Mouse (Mus musculus) T-helper 1 cell (primary cell): ENCODE data around the gene Fbxo47.
"Not testable (repeated sequence)": the region's sequence is repeated elsewhere in the genome, so short reads cannot be mapped to it uniquely, and the experiment has no call there.

Source experiments
- in situ Hi-C: fragments of 300-600 bp; cut with MboI, MseI; formaldehyde crosslinking; loops from one replicate; pipeline ENCODE4 v1.15.1; 2025; ENCODE audit warnings: high pct_unique_total_duplicates

Fbxo47 gene

DNA sequence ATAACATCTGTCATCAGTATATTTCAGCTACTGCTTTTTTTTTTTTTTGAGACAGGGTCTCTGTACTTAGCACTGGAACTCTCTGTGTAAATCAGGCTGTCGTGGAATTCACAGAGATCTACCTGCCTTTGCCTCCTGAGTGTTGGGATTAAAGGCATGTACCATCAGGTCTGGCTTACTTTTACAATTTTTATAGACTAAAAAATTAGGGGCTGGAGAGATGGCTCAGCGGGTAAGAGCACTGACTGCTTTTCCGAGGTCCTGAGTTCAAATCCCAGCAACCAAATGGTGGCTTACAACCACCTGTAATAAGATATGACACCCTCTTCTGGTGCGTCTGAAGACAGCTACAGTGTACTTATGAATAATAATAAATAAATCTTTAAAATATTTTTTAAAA is 3.6 kb downstream of the Fbxo47 start:
- in situ Hi-C loops = no loop called here

DNA sequence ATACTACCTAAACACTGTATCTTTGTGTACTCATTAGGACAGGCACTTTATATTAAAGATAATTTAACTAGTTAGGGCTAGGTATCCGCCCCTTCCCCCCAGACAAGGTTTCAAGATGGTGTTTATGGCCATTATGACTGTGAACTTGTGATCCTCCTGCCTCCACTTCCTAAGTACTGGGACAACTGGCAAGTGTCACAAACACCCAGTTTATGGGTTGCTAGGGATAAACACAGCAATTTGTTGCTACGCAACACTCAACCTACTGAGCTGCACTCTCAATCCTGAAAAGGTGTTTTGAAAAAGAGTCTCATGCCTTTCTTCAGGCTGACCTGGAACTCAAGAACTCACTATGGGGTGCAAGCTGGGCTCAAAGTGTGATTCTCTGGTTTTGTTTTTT is 6.6 kb downstream of the Fbxo47 start:
- in situ Hi-C loops = no loop called here

GRCm38 (mm10) chr11:97874396-97874795 is 9.6 kb downstream of the Fbxo47 start:
- in situ Hi-C loops = no loop called here

DNA sequence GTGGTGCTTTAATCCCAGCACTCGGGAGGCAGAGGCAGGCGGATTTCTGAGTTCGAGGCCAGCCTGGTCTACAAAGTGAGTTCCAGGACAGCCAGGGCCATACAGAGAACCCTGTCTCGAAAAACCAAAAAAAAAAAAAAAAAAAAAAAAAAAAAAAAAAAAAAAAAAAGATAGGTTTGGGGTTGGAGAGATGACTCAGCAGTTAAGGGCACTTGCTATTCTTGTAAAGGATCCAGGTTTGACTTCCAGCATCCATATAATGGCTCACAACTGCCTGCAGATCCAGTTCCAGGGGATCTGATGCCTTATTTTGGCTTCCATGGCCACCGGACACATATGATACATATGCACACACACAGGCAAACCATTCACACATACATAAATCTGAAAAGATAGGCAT is 11.6 kb downstream of the Fbxo47 start:
- in situ Hi-C loops = not testable (repeated sequence)

DNA sequence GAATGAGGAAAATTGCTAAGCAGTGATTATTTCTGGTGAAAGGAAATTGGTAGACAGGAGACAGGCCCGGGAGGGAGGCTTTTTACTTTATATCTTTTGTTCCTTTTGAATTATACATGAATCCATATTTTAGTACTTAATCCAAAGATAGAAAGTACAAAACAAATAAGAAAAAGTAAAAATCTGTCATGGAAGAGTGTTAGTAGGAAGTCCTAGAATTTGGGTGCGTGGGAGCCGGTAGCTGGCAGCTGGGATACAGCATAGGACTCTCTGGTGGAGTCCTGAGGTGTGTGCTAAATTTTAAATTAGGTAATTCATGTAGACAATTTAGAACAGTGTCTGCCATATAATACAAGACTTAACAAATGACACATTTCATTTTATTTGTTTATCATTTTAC is 16.4 kb downstream of the Fbxo47 start:
- in situ Hi-C loops = no loop called here

GRCm38 (mm10) chr11:97866091-97866888 is 17.7 kb downstream of the Fbxo47 start:
- in situ Hi-C loops = no loop called here

DNA sequence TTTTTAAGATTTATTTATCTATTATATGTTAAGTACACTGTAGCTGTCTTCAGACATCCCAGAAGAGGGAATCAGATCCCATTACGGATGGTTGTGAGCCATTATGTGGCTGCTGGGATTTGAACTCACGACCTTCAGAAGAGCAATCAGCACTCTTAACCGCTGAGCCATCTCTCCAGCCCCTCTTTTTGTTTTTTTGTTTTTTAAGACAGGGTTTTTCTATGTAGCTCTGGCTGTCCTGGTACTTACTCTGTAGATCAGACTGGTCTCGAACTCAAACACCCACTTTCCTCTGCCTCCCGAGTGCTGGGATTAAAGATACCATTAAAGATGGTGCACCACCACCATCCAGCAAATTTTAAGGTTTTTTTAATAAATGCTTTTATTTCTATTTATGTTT is 18.5 kb downstream of the Fbxo47 start:
- in situ Hi-C loops = no loop called here

- in situ Hi-C loops = no loop called here
Measured at GRCm38 (mm10) chr11:97862148-97862547, 21.8 kb downstream of the Fbxo47 start.

DNA sequence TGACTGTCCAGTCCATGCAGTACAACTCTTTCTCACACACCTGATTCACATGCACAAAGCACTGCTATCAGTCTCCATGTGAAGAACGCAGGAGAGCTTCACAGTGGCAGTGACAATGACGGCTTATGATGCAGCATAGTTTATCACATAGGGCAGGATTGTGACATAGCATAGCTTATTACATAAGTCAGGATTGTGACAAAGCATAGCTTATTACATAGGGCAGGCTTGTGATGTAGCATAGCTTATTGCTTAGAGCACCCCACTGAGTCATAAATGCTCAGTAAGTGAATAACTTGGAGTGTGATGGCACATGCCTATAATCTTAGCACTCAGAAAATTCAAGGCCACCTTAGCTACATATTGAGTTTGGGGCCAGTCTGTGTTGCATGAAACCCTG is 28.5 kb downstream of the Fbxo47 start:
- in situ Hi-C loops = no loop called here

DNA sequence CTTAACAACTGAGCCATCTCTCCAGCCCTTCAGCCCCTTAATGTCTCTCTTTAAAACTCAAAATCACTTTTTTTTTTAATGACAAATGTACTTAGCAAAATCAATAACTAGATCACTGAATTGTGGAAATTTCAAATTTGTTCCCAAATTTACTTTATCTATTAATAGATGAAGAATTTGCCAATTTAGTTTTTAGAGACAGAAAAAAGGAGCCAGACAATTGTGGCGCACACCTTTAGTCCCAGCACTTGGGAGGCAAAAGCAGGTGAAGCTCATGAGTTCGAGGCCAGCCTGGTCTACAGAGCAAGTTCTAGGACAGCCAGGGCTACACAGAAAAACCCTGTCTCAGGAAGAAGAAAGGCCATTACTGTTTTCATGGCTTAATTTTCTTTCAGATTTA is 32.4 kb downstream of the Fbxo47 start:
- in situ Hi-C loops = no loop called here

- in situ Hi-C loops = no loop called here
Measured at GRCm38 (mm10) chr11:97850367-97850766, 33.6 kb downstream of the Fbxo47 start.

GRCm38 (mm10) chr11:97842001-97842400 is 42.0 kb downstream of the Fbxo47 start:
- in situ Hi-C loops = no loop called here

- in situ Hi-C loops = no loop called here
Measured at GRCm38 (mm10) chr11:97840991-97841661, 42.8 kb downstream of the Fbxo47 start.

DNA sequence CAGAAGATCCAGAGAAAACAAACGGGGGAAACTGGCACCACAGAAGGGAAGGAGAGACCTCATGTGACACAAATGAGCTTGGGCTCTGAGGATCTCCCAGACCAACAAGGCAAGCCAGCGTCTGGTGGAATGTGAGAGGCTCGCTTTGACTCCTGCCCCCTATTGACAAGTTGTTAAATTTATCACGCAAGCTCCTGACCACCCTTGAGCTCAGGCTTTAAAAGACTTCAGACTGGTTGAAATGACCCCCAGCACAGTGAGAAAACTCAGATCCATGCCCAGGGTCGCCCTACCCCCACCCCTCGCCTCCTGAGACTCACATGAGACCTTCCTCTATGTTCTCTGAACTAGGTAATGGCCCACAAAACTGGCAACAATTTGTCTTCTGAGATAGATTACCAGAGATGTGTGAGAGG is 43.4 kb downstream of the Fbxo47 start, which contains the start of gene B230217C12Rik:
B230217C12Rik (plus strand) TSS at position 242 of the 416 bp plus-strand sequence.
- in situ Hi-C loops = no loop called here

- in situ Hi-C loops = no loop called here
Measured at GRCm38 (mm10) chr11:97840135-97840490, 43.8 kb downstream of the Fbxo47 start.

DNA sequence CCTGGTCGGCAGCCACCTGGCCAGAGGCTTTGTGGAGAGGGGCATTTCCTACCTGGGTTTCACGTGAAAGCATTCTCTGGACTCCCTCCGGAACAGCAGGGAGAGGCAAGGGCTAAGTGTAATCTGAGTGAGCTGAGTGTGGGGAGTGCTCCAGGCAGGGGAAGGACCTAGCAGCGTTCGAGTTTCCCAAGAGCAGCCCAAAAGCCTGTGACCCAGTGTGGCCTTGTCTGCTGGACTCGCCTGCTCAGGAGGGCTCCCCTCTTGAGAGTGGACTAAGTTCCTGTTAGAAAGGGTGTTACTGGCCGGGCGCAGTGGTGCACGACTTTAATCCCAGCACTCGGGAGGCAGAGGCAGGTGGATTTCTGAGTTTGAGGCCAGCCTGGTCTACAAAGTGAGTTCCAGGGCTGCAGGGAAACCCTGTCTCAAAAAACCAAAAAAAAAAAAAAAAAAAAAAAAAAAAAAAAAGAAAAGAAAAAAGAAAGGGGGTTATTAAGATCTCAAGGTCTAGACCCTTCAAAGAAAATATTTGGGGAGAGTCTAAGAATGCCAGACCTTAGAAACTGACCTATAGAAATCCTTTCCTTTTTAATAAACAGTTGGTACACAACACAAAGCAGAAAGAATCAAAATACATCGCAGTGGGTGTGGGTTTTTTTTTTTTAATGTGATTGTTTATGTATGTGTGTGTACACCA is 44.4 kb downstream of the Fbxo47 start:
- in situ Hi-C loops = no loop called here

DNA sequence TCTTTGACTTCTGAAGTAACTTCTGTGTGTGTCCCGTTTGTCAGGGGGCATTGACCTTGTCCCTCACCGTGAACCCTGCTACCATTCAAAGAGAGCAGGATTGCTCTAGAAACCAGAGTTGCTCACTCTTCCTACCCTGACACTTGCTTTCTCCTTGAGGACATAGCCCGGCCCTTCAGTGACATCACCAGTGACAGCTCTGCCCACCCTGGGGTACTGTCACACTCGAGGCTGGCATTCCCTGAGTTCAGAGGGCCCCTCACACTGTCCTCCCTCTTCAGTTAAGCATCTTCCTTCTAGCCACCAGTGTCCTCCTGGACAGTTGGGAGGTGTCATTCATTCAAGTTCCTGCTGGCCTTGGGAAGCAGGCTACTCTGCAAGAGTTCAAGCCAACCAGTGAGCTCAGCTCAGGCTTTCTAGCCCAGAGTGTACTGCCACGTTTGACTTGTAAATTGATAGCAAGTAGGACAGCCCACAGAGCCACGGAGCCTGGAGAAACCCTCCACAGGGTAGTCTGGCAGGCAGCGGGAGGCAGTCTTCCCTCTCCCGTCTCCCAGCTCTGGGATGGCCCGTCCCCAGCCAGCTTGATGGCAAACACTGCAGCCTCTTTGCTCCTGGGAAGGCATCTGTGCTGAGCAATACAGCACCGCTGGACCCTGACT is 45.0 kb downstream of the Fbxo47 start:
- in situ Hi-C loops = no loop called here

- in situ Hi-C loops = no loop called here
Measured at GRCm38 (mm10) chr11:97837641-97838149, 46.3 kb downstream of the Fbxo47 start.

DNA sequence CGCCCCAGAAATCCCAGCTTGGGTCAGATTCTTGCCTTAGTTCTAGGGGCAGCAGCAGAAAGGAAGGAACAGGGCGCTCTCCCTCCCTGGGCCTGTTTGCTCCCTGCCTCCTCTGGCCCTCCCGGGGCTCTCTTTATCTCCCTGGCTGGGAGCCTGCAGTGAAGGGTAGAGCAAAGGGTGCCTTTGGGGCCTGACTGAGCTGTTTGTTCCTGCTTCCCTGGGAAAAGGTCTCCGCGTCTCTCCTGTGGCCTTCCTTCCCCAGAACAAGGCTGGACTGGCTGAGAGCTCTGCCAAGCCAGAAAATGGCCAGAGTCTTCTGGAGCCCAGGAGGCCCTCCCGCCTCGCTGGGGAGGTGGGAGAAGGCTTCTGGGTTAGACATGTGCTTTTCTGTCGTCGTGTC is 46.9 kb downstream of the Fbxo47 start:
- in situ Hi-C loops = not testable (repeated sequence)

- in situ Hi-C loops = no loop called here
Measured at GRCm38 (mm10) chr11:97836541-97836940, 47.4 kb downstream of the Fbxo47 start.

DNA sequence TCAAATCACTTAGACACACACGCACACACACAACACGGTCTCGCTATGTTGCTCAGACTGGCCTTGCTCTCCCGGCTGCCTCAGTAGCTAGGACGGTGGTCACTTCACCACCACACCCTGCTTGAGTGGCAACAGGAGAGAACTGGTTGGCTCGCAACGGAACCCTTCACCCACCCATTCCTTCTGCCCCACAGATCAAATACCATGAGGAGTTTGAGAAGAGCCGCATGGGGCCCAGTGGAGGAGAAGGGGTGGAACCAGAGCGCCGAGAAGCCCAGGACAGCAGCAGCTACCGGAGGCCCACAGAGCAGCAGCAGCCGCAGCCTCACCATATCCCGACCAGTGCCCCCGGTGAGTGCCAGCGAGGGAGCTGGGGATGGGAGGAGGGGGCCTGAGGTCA is 50.6 kb downstream of the Fbxo47 start:
- in situ Hi-C loops = no loop called here

GRCm38 (mm10) chr11:97832001-97832400 is 52.0 kb downstream of the Fbxo47 start:
- in situ Hi-C loops = no loop called here
